Mouse (Mus musculus): Measurements from ENCODE around the gene Kmt5b. TPM values are rescaled to one million over a fixed set of nuclear protein-coding genes. Genes with fewer than 3 reads are reported as not detected.

Kmt5b gene
- polyA plus RNA-seq, 2 experiments = 25.2 to 36.5 TPM

DNA sequence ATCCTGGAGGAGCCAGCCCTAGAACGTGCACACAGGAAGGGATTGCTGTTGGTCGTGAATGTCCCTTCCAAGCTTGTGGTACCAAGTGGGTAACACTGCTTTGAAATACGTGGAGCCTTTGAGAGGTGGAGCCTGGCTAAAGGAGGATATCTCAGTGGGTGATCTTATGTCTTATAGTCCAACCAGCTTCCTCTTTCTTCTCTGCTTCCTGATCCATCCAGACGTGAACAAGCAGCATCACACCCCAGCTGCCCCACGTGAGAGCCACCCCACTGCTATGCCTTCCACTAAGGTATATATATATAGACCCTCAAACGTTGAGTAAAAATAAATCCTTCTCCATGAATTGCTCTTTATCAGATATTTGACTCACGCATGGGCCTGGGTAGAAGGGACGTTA is 13.5 kb upstream of the Kmt5b start:
- WGBS = 54% methylated on average over 8 of the region's 8 CpGs
- Histone ChIP-seq H3K4me2 (replicated peaks; ENCODE audit: low read depth, low read length, severe bottlenecking) (no peak overlapping the region), H3K4me3 (replicated peaks; ENCODE audit: low read length) (no peak overlapping the region), H3K4me1 (ENCODE audit: control insufficient read depth, insufficient read depth, low read length) (no peaks in the 10 kb centered on the region), H3K36me3 (ENCODE audit: control insufficient read depth, insufficient read depth, low read length) (no peaks in the 10 kb centered on the region), H3K27me3 (ENCODE audit: control insufficient read depth, insufficient read depth, low read length) (no peaks in the 10 kb centered on the region), H3K9me3 (ENCODE audit: control insufficient read depth, low read length) (no peaks in the 10 kb centered on the region), H3K9ac (ENCODE audit: low read depth, low read length, severe bottlenecking) (no peak overlapping the region), H3K27ac (replicated peaks; ENCODE audit: low read depth, low read length) (no peak overlapping the region)
- no peak for TF ChIP-seq POLR2A (IDR thresholded peaks at IDR 0.05; ENCODE audit: borderline replicate concordance, extremely low read depth, insufficient read depth, insufficient read length)
- DNase-seq (ENCODE audit: low spot score) (no peak), ATAC-seq (ENCODE audit: low FRiP score, low read depth) (no peak)

DNA sequence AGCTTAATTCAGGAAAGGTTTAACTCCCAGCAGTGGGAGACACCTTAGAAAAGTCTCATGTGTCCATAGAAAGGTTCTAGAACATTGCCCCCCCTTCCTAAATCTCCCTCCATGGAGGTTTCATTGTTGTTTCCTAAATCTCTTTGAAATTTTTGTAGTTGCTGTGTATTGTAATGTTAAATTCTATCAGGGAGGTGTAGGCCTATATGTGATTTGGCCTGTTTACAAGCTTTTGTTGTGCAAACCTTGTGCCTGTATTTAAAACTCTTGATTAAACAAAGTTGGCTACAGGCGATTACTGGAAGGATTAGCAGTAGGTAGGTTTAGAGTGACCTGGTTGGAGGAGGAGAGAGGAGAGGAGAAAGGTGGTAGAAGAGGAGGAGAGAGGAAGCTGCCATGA is 9.4 kb upstream of the Kmt5b start:
- no peaks in the 10 kb centered on the region for H3K9me3 ChIP-seq (ENCODE audit: control insufficient read depth, low read length)
- H3K4me3 ChIP-seq (replicated peaks; ENCODE audit: low read length) = no peak overlapping the region
- no peak overlapping the region for H3K27ac ChIP-seq (replicated peaks; ENCODE audit: low read depth, low read length)
- no peak overlapping the region for H3K4me2 ChIP-seq (replicated peaks; ENCODE audit: low read depth, low read length, severe bottlenecking)
- H3K4me1 ChIP-seq (ENCODE audit: control insufficient read depth, insufficient read depth, low read length) = no peaks in the 10 kb centered on the region
- no peak overlapping the region for H3K9ac ChIP-seq (ENCODE audit: low read depth, low read length, severe bottlenecking)
- no peaks in the 10 kb centered on the region for H3K36me3 ChIP-seq (ENCODE audit: control insufficient read depth, insufficient read depth, low read length)
- DNase-seq (ENCODE audit: low spot score) = no peak
- H3K27me3 ChIP-seq (ENCODE audit: control insufficient read depth, insufficient read depth, low read length) = no peaks in the 10 kb centered on the region
- no peak for TF ChIP-seq POLR2A (IDR thresholded peaks at IDR 0.05; ENCODE audit: borderline replicate concordance, extremely low read depth, insufficient read depth, insufficient read length)
- 58% methylated on average over 1 of the region's 1 CpGs for WGBS
- ATAC-seq (ENCODE audit: low FRiP score, low read depth) = no peak

DNA sequence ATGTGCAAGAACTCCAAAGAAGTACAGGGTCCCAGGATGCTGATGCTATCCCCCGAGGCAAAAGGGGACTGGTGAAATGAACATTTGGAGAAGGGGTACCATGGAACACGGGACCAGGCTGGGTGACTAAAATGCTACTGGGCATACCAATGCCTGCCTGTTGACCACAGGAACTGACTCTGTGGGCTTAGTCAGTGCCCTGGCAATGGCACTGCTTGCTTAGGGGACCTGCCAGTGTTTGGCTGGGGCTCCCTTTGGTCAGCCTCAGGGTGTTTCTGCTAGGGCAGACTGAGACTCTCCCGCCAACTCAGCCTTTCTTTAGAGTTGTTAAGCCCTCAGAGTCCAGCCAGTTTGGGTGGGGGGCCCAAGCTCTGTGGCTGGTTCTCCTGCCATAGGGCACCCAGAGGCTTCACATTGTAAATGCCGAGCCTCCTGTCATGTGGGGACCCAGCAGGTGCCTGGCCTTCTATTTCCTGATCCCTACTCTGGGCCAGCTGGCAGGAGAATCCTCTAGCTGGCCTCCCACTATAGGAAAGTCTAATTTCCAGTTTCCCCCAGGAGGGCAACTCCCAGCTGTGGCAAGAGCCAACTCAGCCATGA is 1.9 kb upstream of the Kmt5b start:
- H3K4me3 ChIP-seq (replicated peaks; ENCODE audit: low read length) = no peak overlapping the region
- H3K36me3 ChIP-seq (ENCODE audit: control insufficient read depth, insufficient read depth, low read length) = no peaks in the 10 kb centered on the region
- no peak for ATAC-seq (ENCODE audit: low FRiP score, low read depth)
- WGBS = 86% methylated on average over 4 of the region's 4 CpGs
- no peaks in the 10 kb centered on the region for H3K9me3 ChIP-seq (ENCODE audit: control insufficient read depth, low read length)
- H3K9ac ChIP-seq (ENCODE audit: low read depth, low read length, severe bottlenecking) = no peak overlapping the region
- H3K27me3 ChIP-seq (ENCODE audit: control insufficient read depth, insufficient read depth, low read length) = no peaks in the 10 kb centered on the region
- H3K27ac ChIP-seq (replicated peaks; ENCODE audit: low read depth, low read length) = no peak overlapping the region
- H3K4me2 ChIP-seq (replicated peaks; ENCODE audit: low read depth, low read length, severe bottlenecking) = no peak overlapping the region
- no peak for TF ChIP-seq POLR2A (IDR thresholded peaks at IDR 0.05; ENCODE audit: borderline replicate concordance, extremely low read depth, insufficient read depth, insufficient read length)
- DNase-seq (ENCODE audit: low spot score) = no peak
- peaks cover 8% of the 10 kb centered on the region for H3K4me1 ChIP-seq (ENCODE audit: control insufficient read depth, insufficient read depth, low read length)

DNA sequence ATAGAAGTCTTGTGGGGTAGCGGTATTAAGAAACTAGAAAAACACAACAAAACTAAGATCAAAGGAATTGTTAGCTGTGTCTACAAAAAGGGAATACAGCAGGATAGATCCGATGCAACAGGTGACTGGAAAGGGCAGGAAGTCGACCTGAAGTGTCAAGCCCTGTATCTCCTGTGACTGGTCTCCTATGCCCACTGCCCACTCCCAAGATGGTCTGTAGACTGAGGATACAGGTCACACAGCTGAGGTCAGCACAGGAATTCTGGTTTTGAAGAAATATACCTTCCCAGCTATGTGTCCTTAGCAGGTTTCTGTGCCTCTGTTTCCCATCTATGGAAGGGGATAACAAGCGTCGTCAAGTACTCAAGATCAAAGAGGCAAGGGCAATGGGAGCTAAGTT is 843 bp upstream of the Kmt5b start:
- 93% methylated on average over 5 of the region's 5 CpGs for WGBS
- H3K36me3 ChIP-seq (ENCODE audit: control insufficient read depth, insufficient read depth, low read length) = 0 out of 2 replicates have a peak, but pooled peaks cover 1% of the 10 kb centered on the region
- peak overlapping the region; percentile 97; the same call in 1 of the 2 replicates for H3K4me3 ChIP-seq (replicated peaks; ENCODE audit: low read length)
- no peak overlapping the region for H3K9ac ChIP-seq (ENCODE audit: low read depth, low read length, severe bottlenecking)
- no peak overlapping the region for H3K27ac ChIP-seq (replicated peaks; ENCODE audit: low read depth, low read length)
- H3K27me3 ChIP-seq (ENCODE audit: control insufficient read depth, insufficient read depth, low read length) = no peaks in the 10 kb centered on the region
- peaks cover 8% of the 10 kb centered on the region for H3K4me1 ChIP-seq (ENCODE audit: control insufficient read depth, insufficient read depth, low read length)
- DNase-seq (ENCODE audit: low spot score) (no peak), ATAC-seq (ENCODE audit: low FRiP score, low read depth) (no peak)
- no peaks in the 10 kb centered on the region for H3K9me3 ChIP-seq (ENCODE audit: control insufficient read depth, low read length)
- H3K4me2 ChIP-seq (replicated peaks; ENCODE audit: low read depth, low read length, severe bottlenecking) = no peak overlapping the region
- TF ChIP-seq POLR2A (IDR thresholded peaks at IDR 0.05; ENCODE audit: borderline replicate concordance, extremely low read depth, insufficient read depth, insufficient read length) = no peak

DNA sequence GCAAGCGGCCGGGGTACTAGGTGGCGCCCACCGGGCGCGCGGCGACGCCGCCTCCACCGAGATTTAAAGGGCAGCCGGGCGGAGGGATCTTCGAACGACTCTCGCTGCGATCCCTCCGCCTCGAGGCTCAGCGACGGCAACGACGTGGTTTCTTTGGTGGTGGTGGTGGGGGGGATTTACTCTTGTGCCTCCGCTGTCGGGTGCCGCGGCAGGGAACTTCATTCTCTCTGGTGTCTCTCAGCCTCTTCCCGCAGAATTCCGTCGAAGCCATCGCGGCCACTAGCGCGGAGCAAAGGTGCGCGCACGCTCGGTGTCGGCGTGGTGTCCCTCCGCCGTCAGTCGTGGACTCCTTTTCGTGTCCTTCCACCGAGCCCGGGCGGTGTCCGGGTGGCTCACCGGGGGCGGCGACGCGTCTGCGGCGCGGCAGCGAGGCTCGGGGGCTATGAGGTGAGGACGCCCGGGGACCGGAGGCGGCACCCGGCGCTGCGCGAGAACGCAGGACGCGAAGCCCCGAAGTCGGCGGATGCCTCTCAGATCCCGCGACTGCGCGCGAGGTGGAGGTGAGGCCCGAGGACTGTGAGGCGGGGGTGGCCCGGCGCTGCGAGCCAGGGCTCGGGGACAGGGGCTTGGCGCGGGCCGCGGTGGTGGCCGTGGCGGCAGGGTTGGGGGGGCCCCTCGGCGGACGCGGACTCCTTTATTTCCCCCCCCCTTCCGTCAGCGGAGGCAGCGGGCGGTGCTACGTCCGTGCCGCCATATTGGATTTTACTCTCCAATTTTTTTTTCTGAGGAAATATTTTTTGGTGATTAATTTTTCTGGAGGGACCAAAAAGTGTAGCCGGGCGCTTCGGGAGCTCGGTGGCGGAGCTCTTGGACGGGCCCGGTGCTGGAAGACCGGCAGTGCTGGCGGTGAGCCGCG is 818 bp downstream of the Kmt5b start:
- WGBS = under 1% methylated on average over 98 of the region's 111 CpGs

More for the DNA sequence above, 818 bp downstream of the Kmt5b start:
- Histone ChIP-seq H3K27ac (replicated peaks; ENCODE audit: low read depth, low read length) (peak overlapping the region; percentile 100), H3K36me3 (ENCODE audit: control insufficient read depth, insufficient read depth, low read length) (0 out of 2 replicates have a peak, but pooled peaks cover 5% of the 10 kb centered on the region), H3K4me3 (replicated peaks; ENCODE audit: low read length) (peak overlapping the region; percentile 97), H3K4me1 (ENCODE audit: control insufficient read depth, insufficient read depth, low read length) (peaks cover 8% of the 10 kb centered on the region), H3K9me3 (ENCODE audit: control insufficient read depth, low read length) (no peaks in the 10 kb centered on the region), H3K4me2 (replicated peaks; ENCODE audit: low read depth, low read length, severe bottlenecking) (peak overlapping the region; percentile 95), H3K27me3 (ENCODE audit: control insufficient read depth, insufficient read depth, low read length) (no peaks in the 10 kb centered on the region), H3K9ac (ENCODE audit: low read depth, low read length, severe bottlenecking) (peak overlapping the region; percentile 100)
- ATAC-seq (ENCODE audit: low FRiP score, low read depth) = peak; percentile 69
- peak; percentile 94 for DNase-seq (ENCODE audit: low spot score)
- no peak; the same call in 1 of the 2 replicates for TF ChIP-seq POLR2A (IDR thresholded peaks at IDR 0.05; ENCODE audit: borderline replicate concordance, extremely low read depth, insufficient read depth, insufficient read length)

Data from limb, embryonic 14.5 days (tissue).